Mouse (Mus musculus) CH12.LX (cell line): ENCODE measurements at regions not wholly inside any gene's neighbourhood (a gene's known extent, or its start where the extent isn't known, plus 50 kb on each side); places are given as distances from the start of the nearest gene placed in this dataset.

Source experiments
- CHD2 ChIP-seq: IDR thresholded peaks from 2 replicates; pipeline ENCODE4 v1.6.1; 2011; ENCODE audit warnings: low read length, improper control_type of control experiment
- CTCF ChIP-seq, 2 experiments: IDR thresholded peaks in 1 of 2; conservative IDR thresholded peaks in 1 of 2; 2 replicates each; pipeline ENCODE4 v1.5.1; 2011 to 2012; ENCODE audit warnings: low read depth in 2 of 2, low read length in 2 of 2, improper control_type of control experiment in 1 of 2, inconsistent platforms in 1 of 2, mild to moderate bottlenecking in 1 of 2, moderate library complexity in 1 of 2
- POLR2A ChIP-seq: IDR thresholded peaks from 2 replicates; pipeline ENCODE4 v1.6.1; 2011; ENCODE audit warnings: low read depth, mild to moderate bottlenecking, improper control_type of control experiment, low read length
- RCOR1 ChIP-seq: conservative IDR thresholded peaks from 2 replicates; pipeline ENCODE4 v1.6.1; 2012; ENCODE audit warnings: low read depth, mild to moderate bottlenecking, inconsistent platforms, low read length, improper control_type of control experiment

DNA sequence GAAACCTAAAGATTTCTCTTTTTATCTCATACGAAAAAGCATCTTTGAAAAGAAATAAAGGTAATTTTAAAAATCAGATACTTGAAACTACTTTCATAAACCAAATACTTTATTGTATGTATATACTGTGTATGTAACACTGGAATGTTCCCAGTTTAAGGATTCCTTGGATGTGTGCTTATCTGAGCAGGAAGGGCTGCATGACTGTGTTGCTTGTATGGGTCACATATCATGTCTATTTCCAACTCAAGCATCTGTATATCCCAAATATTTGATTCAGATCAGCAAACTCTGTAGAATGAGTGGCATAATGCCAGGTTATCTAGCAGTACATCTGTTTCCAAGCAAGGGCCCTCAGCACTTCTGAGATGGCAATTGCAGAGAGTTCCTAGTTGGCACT is 330.1 kb downstream of the Inhba start:
- TF ChIP-seq POLR2A = no peak
- no peak for TF ChIP-seq CTCF (conservative IDR thresholded peaks at IDR 0.05 in 1 of 2, IDR thresholded peaks at IDR 0.05 in 1 of 2; ENCODE audit: low read depth in 2 of 2, low read length in 2 of 2)
- no peak for TF ChIP-seq CHD2
- no peak for TF ChIP-seq RCOR1
